Mouse (Mus musculus) granulocyte monocyte progenitor cell, adult 5-6 weeks (primary cell): ENCODE results near the gene Pym1. TPM values are rescaled to one million over a fixed set of nuclear protein-coding genes. Genes with fewer than 3 reads are reported as not detected.
"Not testable (repeated sequence)": the region's sequence is repeated elsewhere in the genome, so short reads cannot be mapped to it uniquely, and the experiment has no call there.

ENCODE experiments used
- ATAC-seq: replicated peaks from 2 replicates; pipeline ENCODE4 v1.8.0; 2016; ENCODE audit warnings: mild to moderate bottlenecking, moderate TSS enrichment, inconsistent platforms; ENCODE audit not compliant: poor library complexity, severe bottlenecking
- total RNA-seq, 2 experiments: library from RNA; stranded (forward) in 1 of 2; stranded (reverse) in 1 of 2; fragments of 200-712, 200-1000 nt in 1 of 2; fragments of >200 nt in 1 of 2; fragmentation: Nextera tagmentation in 1 of 2; gene quantifications; 2 replicates each; pipeline ENCODE4 v1.2.3; 2014 to 2017

Gene Pym1
- total RNA-seq (2014; fragmentation: Nextera tagmentation), result 43.5 and 52.0 TPM in 2 replicates
- 47.6 and 82.5 TPM in 2 replicates for total RNA-seq (2017)

GRCm38 (mm10) chr10:128747646-128748251, at the start of gene Pym1:
Pym1 (plus strand) TSS chr10:128747889.
- ATAC-seq, result peak; percentile 60

- ATAC-seq, result no peak
These were observed 48.7 kb upstream of the Pym1 start for GRCm38 (mm10) chr10:128699006-128699405.

- no peak for ATAC-seq
These were observed 48.1 kb upstream of the Pym1 start for GRCm38 (mm10) chr10:128699611-128700010.

- ATAC-seq, result no peak
These were observed 47.0 kb upstream of the Pym1 start for GRCm38 (mm10) chr10:128700712-128701111.

GRCm38 (mm10) chr10:128702328-128703007, 45.2 kb upstream of the Pym1 start:
- peak; percentile 29 for ATAC-seq

GRCm38 (mm10) chr10:128703895-128704294, 43.8 kb upstream of the Pym1 start, which contains the start of gene Pmel:
Pmel (plus strand) TSS chr10:128704195.
- ATAC-seq, result no peak

GRCm38 (mm10) chr10:128704491-128705316, 43.0 kb upstream of the Pym1 start, which contains the start of gene Cdk2:
Cdk2 (minus strand) TSS chr10:128705031.
- ATAC-seq, result peak; percentile 91

- no peak for ATAC-seq
These were observed 42.4 kb upstream of the Pym1 start for GRCm38 (mm10) chr10:128705317-128705693.

GRCm38 (mm10) chr10:128711318-128711717, 36.4 kb upstream of the Pym1 start:
- ATAC-seq, result not testable (repeated sequence)

GRCm38 (mm10) chr10:128715559-128716537, 31.8 kb upstream of the Pym1 start:
- ATAC-seq, result peak; percentile 96

GRCm38 (mm10) chr10:128725466-128725865, 22.2 kb upstream of the Pym1 start:
- ATAC-seq, result not testable (repeated sequence)

GRCm38 (mm10) chr10:128728059-128728458, 19.6 kb upstream of the Pym1 start:
- peak; percentile 87 for ATAC-seq

GRCm38 (mm10) chr10:128731002-128731433, 16.7 kb upstream of the Pym1 start:
- ATAC-seq, result peak; percentile 94

- ATAC-seq, result no peak
These were observed 15.7 kb upstream of the Pym1 start for GRCm38 (mm10) chr10:128731992-128732391.

GRCm38 (mm10) chr10:128737435-128737834, 10.3 kb upstream of the Pym1 start:
- no peak for ATAC-seq

GRCm38 (mm10) chr10:128740296-128740695, 7.4 kb upstream of the Pym1 start:
- ATAC-seq, result no peak

GRCm38 (mm10) chr10:128742616-128743015, 5.1 kb upstream of the Pym1 start:
- no peak for ATAC-seq

- no peak for ATAC-seq
These were observed 4.5 kb upstream of the Pym1 start for GRCm38 (mm10) chr10:128743235-128743634.

- peak; percentile 15 for ATAC-seq
These were observed 3.9 kb upstream of the Pym1 start for GRCm38 (mm10) chr10:128743791-128744191.

GRCm38 (mm10) chr10:128744211-128744610, 3.5 kb upstream of the Pym1 start:
- no peak for ATAC-seq
